Comparison of ENCODE assay signal across 23 mouse cellular contexts in genomic region chr1:36807086-36807485, GRCm38 (mm10).
"Had no signal": no experiment of that assay in that cellular context is flagged by ENCODE, and none has a peak within 500 bp of the region (broad histone marks: within the 10 kb centered on the region; RNA-seq: fewer than 3 reads in every experiment).

No protein-coding gene starts in this region.

- H3K4me3 ChIP-seq: heart, embryonic 10.5 days; heart, embryonic 12.5 days; hindbrain, embryonic 13.5 days; hindbrain, embryonic 15.5 days; kidney, embryonic 15.5 days; layer of hippocampus, adult 2 months; left cerebral cortex, adult 2 months; limb, embryonic 10.5 days; limb, embryonic 12.5 days had no signal

- H3K4me1 ChIP-seq: heart, embryonic 10.5 days; heart, embryonic 12.5 days; hindbrain, embryonic 13.5 days; hindbrain, embryonic 15.5 days; kidney, embryonic 15.5 days; limb, embryonic 10.5 days; limb, embryonic 12.5 days had no signal

- H3K27ac ChIP-seq: heart, embryonic 10.5 days; hindbrain, embryonic 13.5 days; hindbrain, embryonic 15.5 days; hindbrain, postnatal 0 days; kidney, embryonic 15.5 days; left cerebral cortex, adult 2 months; limb, embryonic 10.5 days; limb, embryonic 12.5 days had no signal

- H3K4me2 ChIP-seq: heart, embryonic 12.5 days; hindbrain, embryonic 13.5 days; hindbrain, embryonic 15.5 days; kidney, embryonic 15.5 days; limb, embryonic 12.5 days; liver, embryonic 11.5 days had no signal

- DNase-seq: gastrocnemius, postnatal 14 days; gastrocnemius, postnatal 36 days; heart, adult 18-20 months; heart, postnatal 10 days; kidney, adult 11 months; kidney, adult 2 months; kidney, adult 9 months; kidney, postnatal 10 days; kidney, postnatal 25 days; kidney, postnatal 4 days; liver had no signal

- H3K9ac ChIP-seq: heart, embryonic 12.5 days; hindbrain, embryonic 13.5 days; hindbrain, embryonic 15.5 days; kidney, embryonic 15.5 days; limb, embryonic 12.5 days had no signal

- H3K9me3 ChIP-seq: heart, embryonic 10.5 days; heart, embryonic 12.5 days; hindbrain, embryonic 13.5 days; hindbrain, embryonic 15.5 days; kidney, embryonic 15.5 days; limb, embryonic 10.5 days; limb, embryonic 12.5 days had no signal

- ATAC-seq: hindbrain, postnatal 0 days; intestine, embryonic 16.5 days had no signal

- H3K27me3 ChIP-seq: heart, embryonic 12.5 days; hindbrain, embryonic 13.5 days; hindbrain, embryonic 15.5 days; kidney, embryonic 15.5 days; limb, embryonic 12.5 days had no signal
